Mouse (Mus musculus) ES-Bruce4 (cell line): ENCODE results near the gene Pdha1. TPM values are rescaled to one million over a fixed set of nuclear protein-coding genes. Genes with fewer than 3 reads are reported as not detected.

Experiments
- H3K27ac ChIP-seq: 2 replicates; pipeline ENCODE4 v1.5.1; 2012; ENCODE audit warnings: low read length, inconsistent platforms; ENCODE audit not compliant: insufficient read depth
- H3K27me3 ChIP-seq: 2 replicates; pipeline ENCODE4 v1.6.1; 2012; ENCODE audit warnings: mild to moderate bottlenecking, low read length, inconsistent platforms; ENCODE audit not compliant: control insufficient read depth, poor library complexity, insufficient read depth, severe bottlenecking
- H3K36me3 ChIP-seq: 2 replicates; pipeline ENCODE4 v1.6.1; 2012; ENCODE audit warnings: inconsistent platforms, mild to moderate bottlenecking, low read length, moderate library complexity; ENCODE audit not compliant: control insufficient read depth, poor library complexity, insufficient read depth, severe bottlenecking
- H3K4me1 ChIP-seq: one replicate; pipeline ENCODE4 v1.8.1; 2011; ENCODE audit warnings: low read length; ENCODE audit not compliant: control insufficient read depth, insufficient read depth
- H3K4me3 ChIP-seq: 2 replicates; pipeline ENCODE4 v1.5.1; 2011; ENCODE audit warnings: low read depth, mild to moderate bottlenecking, low read length
- H3K9ac ChIP-seq: 2 replicates; pipeline ENCODE4 v1.6.1; 2012; ENCODE audit warnings: low read depth, mild to moderate bottlenecking, inconsistent platforms; ENCODE audit not compliant: poor library complexity, severe bottlenecking
- H3K9me3 ChIP-seq: replicated peaks from 2 replicates; pipeline ENCODE4 v1.6.1; 2012; ENCODE audit warnings: mild to moderate bottlenecking, low read length, inconsistent platforms; ENCODE audit not compliant: control insufficient read depth, poor library complexity, insufficient read depth, severe bottlenecking
- CTCF ChIP-seq: IDR thresholded peaks from one replicate; pipeline ENCODE4 v1.8.1; 2011; ENCODE audit warnings: low read depth, low read length
- EP300 ChIP-seq: IDR thresholded peaks from 2 replicates; pipeline ENCODE4 v1.6.1; 2011; ENCODE audit warnings: low read depth, low read length; ENCODE audit not compliant: insufficient read depth
- POLR2A ChIP-seq: IDR thresholded peaks from one replicate; pipeline ENCODE4 v1.8.1; 2011; ENCODE audit warnings: low read length; ENCODE audit not compliant: insufficient read depth
- polyA plus RNA-seq: library from polyadenylated mRNA; stranded (reverse); fragments of >200 nt; gene quantifications from 2 replicates; pipeline ENCODE4 v1.2.4, GENCODE M21; 2011; ENCODE audit warnings: low read depth; ENCODE audit not compliant: missing spikeins, insufficient read depth, insufficient read length

Gene Pdha1
- polyA plus RNA-seq, 1 experiment: 258 TPM

- Histone ChIP-seq H3K4me3 (no peak overlapping the region), H3K27me3 (no peaks in the 10 kb centered on the region), H3K4me1 (no peaks in the 10 kb centered on the region), H3K9ac (peak overlapping the region; percentile 77; the same call in 1 of the 2 replicates), H3K27ac (peak overlapping the region; percentile 97), H3K9me3 (no peaks in the 10 kb centered on the region), H3K36me3 (peaks cover 12% of the 10 kb centered on the region)
- TF ChIP-seq EP300: no peak
- no peak for TF ChIP-seq POLR2A
- TF ChIP-seq CTCF: no peak
These were observed 2.5 kb downstream of the Pdha1 start for GRCm38 (mm10) chrX:160135719-160136118.

GRCm38 (mm10) chrX:160134136-160134843 is 3.9 kb downstream of the Pdha1 start:
- Histone ChIP-seq H3K36me3 (peaks cover 26% of the 10 kb centered on the region), H3K27ac (peak overlapping the region; percentile 11), H3K27me3 (no peaks in the 10 kb centered on the region), H3K9ac (no peak overlapping the region), H3K9me3 (no peaks in the 10 kb centered on the region), H3K4me1 (no peaks in the 10 kb centered on the region), H3K4me3 (no peak overlapping the region)
- TF ChIP-seq EP300: no peak
- no peak for TF ChIP-seq POLR2A
- TF ChIP-seq CTCF: no peak

GRCm38 (mm10) chrX:160116658-160117057 is 21.6 kb downstream of the Pdha1 start:
- Histone ChIP-seq H3K9me3 (no peaks in the 10 kb centered on the region), H3K4me1 (no peaks in the 10 kb centered on the region), H3K9ac (no peak overlapping the region), H3K4me3 (no peak overlapping the region), H3K36me3 (peaks cover 6% of the 10 kb centered on the region; the same call in 1 of the 2 replicates), H3K27ac (no peak overlapping the region), H3K27me3 (no peaks in the 10 kb centered on the region)
- TF ChIP-seq CTCF (peak; percentile 22), POLR2A (no peak)

GRCm38 (mm10) chrX:160116074-160116473 is 22.1 kb downstream of the Pdha1 start:
- Histone ChIP-seq H3K36me3 (peaks cover 4% of the 10 kb centered on the region; the same call in 1 of the 2 replicates), H3K9me3 (no peaks in the 10 kb centered on the region), H3K4me3 (no peak overlapping the region), H3K4me1 (no peaks in the 10 kb centered on the region), H3K27ac (no peak overlapping the region), H3K27me3 (no peaks in the 10 kb centered on the region), H3K9ac (no peak overlapping the region)
- TF ChIP-seq POLR2A (no peak), CTCF (no peak)

GRCm38 (mm10) chrX:160113777-160114176 is 24.4 kb downstream of the Pdha1 start:
- Histone ChIP-seq H3K36me3 (peaks cover under 1% of the 10 kb centered on the region; the same call in 1 of the 2 replicates), H3K27me3 (no peaks in the 10 kb centered on the region)
- TF ChIP-seq CTCF: no peak
- no peak for TF ChIP-seq EP300
- TF ChIP-seq POLR2A: no peak

GRCm38 (mm10) chrX:160107817-160108216 is 30.4 kb downstream of the Pdha1 start:
- Histone ChIP-seq H3K9me3 (no peaks in the 10 kb centered on the region), H3K27me3 (no peaks in the 10 kb centered on the region), H3K27ac (no peak overlapping the region), H3K4me1 (no peaks in the 10 kb centered on the region), H3K4me3 (no peak overlapping the region), H3K9ac (no peak overlapping the region), H3K36me3 (no peaks in the 10 kb centered on the region)
- no peak for TF ChIP-seq POLR2A
- no peak for TF ChIP-seq CTCF
- TF ChIP-seq EP300: no peak

More at GRCm38 (mm10) chrX:160113777-160114176, 24.4 kb downstream of the Pdha1 start:
- Histone ChIP-seq H3K9ac (no peak overlapping the region), H3K4me3 (no peak overlapping the region), H3K9me3 (no peaks in the 10 kb centered on the region), H3K4me1 (no peaks in the 10 kb centered on the region), H3K27ac (no peak overlapping the region)
